Mouse (Mus musculus) C2C12 (cell line): ENCODE results near the gene Faim. TPM values are rescaled to one million over a fixed set of nuclear protein-coding genes. Genes with fewer than 3 reads are reported as not detected.

Source experiments
- H3K27me3 ChIP-seq: one replicate; pipeline ENCODE4 v1.6.1; 2011; ENCODE audit not compliant: control insufficient read depth, insufficient read depth, insufficient read length
- H3K36me3 ChIP-seq: one replicate; pipeline ENCODE4 v1.6.1; 2011; ENCODE audit not compliant: control insufficient read depth, insufficient read depth
- H3K4me3 ChIP-seq: one replicate; pipeline ENCODE4 v1.5.1; 2011; ENCODE audit warnings: mild to moderate bottlenecking, control low read depth; ENCODE audit not compliant: poor library complexity, insufficient read depth, severe bottlenecking
- H3K79me2 ChIP-seq: one replicate; pipeline ENCODE4 v1.6.1; 2011; ENCODE audit not compliant: control insufficient read depth, insufficient read depth
- H3K79me3 ChIP-seq: one replicate; pipeline ENCODE4 v1.6.1; 2011; ENCODE audit warnings: low read depth, control low read depth
- H3ac ChIP-seq: one replicate; pipeline ENCODE3; 2011; ENCODE audit warnings: low read depth; ENCODE audit not compliant: control insufficient read depth, insufficient read length
- CEBPB ChIP-seq: IDR thresholded peaks from one replicate; pipeline ENCODE4 v1.6.1; 2011; ENCODE audit warnings: low read depth, mild to moderate bottlenecking, control low read depth, moderate library complexity
- CTCF ChIP-seq: IDR thresholded peaks from one replicate; pipeline ENCODE4 v1.5.1; 2011; ENCODE audit not compliant: control insufficient read depth, insufficient read depth, insufficient read length
- FOSL1 ChIP-seq: IDR thresholded peaks from one replicate; pipeline ENCODE4 v1.8.0; 2011; ENCODE audit warnings: mild to moderate bottlenecking, low read length; ENCODE audit not compliant: poor library complexity, insufficient read depth, severe bottlenecking
- MAX ChIP-seq: IDR thresholded peaks from one replicate; pipeline ENCODE4 v1.6.1; 2011; ENCODE audit warnings: mild to moderate bottlenecking, control low read depth
- MYOD1 ChIP-seq: IDR thresholded peaks from one replicate; pipeline ENCODE4 v1.6.1; 2011; ENCODE audit warnings: low read depth; ENCODE audit not compliant: control insufficient read depth, insufficient read length
- MYOG ChIP-seq: IDR thresholded peaks from one replicate; pipeline ENCODE4 v1.6.1; 2011; ENCODE audit not compliant: control insufficient read depth, insufficient read length; ENCODE audit errors: extremely low read depth
- USF1 ChIP-seq: IDR thresholded peaks from one replicate; pipeline ENCODE4 v1.6.1; 2011; ENCODE audit warnings: low read depth, mild to moderate bottlenecking, control low read depth, moderate library complexity
- long read RNA-seq, 2 experiments: library from polyadenylated mRNA; unstranded; transcript quantifications; one replicate each; pipeline ENCODE4 v2.0.0; 2019 to 2020
- polyA plus RNA-seq: library from polyadenylated mRNA; unstranded; fragments of >200 nt; fragmentation: generic; extraction: Trizol; gene quantifications from one replicate; pipeline ENCODE4 v1.2.1, GENCODE M21; 2012; ENCODE audit warnings: missing spikeins

The Faim gene
- polyA plus RNA-seq, result 22.1 TPM
- long read RNA-seq, experiment 1, transcript Faim-201 (5 exons, 1,019 nt), result major isoform, 32 of 36 reads
- long read RNA-seq, experiment 1, partial matches to known transcripts, result 0 of 36 reads
- long read RNA-seq, experiment 1, other reads (novel, unspliced or antisense), result 3 of 36 reads
- long read RNA-seq, experiment 2, full-length matches to known transcripts, result 17 of 19 reads
- long read RNA-seq, experiment 2, partial matches to known transcripts, result 1 of 19 reads
- long read RNA-seq, experiment 2, other reads (novel, unspliced or antisense), result 1 of 19 reads

GRCm38 (mm10) chr9:98985800-98986475 lies at the start of gene Faim:
Gene Faim, plus strand, starts transcription at chr9:98986373.
- Histone ChIP-seq H3K36me3 (no peaks in the 10 kb centered on the region), H3ac (peak within 1 kb of the TSS; percentile 89), H3K27me3 (no peaks in the 10 kb centered on the region), H3K79me2 (peaks cover 23% of the 10 kb centered on the region), H3K79me3 (peaks cover 4% of the 10 kb centered on the region), H3K4me3 (peak within 1 kb of the TSS; percentile 57)
- TF ChIP-seq USF1, result no peak
- no peak for TF ChIP-seq FOSL1
- no peak for TF ChIP-seq CTCF
- no peak for TF ChIP-seq MYOG
- no peak for TF ChIP-seq CEBPB
- TF ChIP-seq MYOD1, result no peak
- no peak for TF ChIP-seq MAX

GRCm38 (mm10) chr9:98939290-98939689 lies 46.9 kb upstream of the Faim start:
- no peaks in the 10 kb centered on the region for H3K36me3 ChIP-seq
- H3K27me3 ChIP-seq, result peaks cover 18% of the 10 kb centered on the region
- no peaks in the 10 kb centered on the region for H3K79me3 ChIP-seq
- H3ac ChIP-seq, result no peak overlapping the region
- TF ChIP-seq CEBPB, result no peak
- no peak for TF ChIP-seq MYOD1
- H3K79me2 ChIP-seq, result no peaks in the 10 kb centered on the region
- no peak overlapping the region for H3K4me3 ChIP-seq

- Histone ChIP-seq H3K27me3 (peaks cover 71% of the 10 kb centered on the region), H3ac (no peak overlapping the region), H3K4me3 (no peak overlapping the region), H3K36me3 (no peaks in the 10 kb centered on the region), H3K79me2 (no peaks in the 10 kb centered on the region), H3K79me3 (no peaks in the 10 kb centered on the region)
- TF ChIP-seq MAX (no peak), MYOD1 (no peak), CTCF (no peak), CEBPB (no peak)
Observed at GRCm38 (mm10) chr9:98952171-98953050, 33.8 kb upstream of the Faim start.

GRCm38 (mm10) chr9:98953291-98953690 lies 32.9 kb upstream of the Faim start:
- Histone ChIP-seq H3K36me3 (no peaks in the 10 kb centered on the region), H3K4me3 (no peak overlapping the region), H3ac (no peak overlapping the region), H3K27me3 (peaks cover 76% of the 10 kb centered on the region), H3K79me2 (no peaks in the 10 kb centered on the region), H3K79me3 (no peaks in the 10 kb centered on the region)
- TF ChIP-seq CTCF (no peak), MAX (no peak), FOSL1 (no peak), CEBPB (no peak), USF1 (no peak), MYOD1 (no peak), MYOG (no peak)

- no peaks in the 10 kb centered on the region for H3K79me2 ChIP-seq
- no peaks in the 10 kb centered on the region for H3K36me3 ChIP-seq
- H3K27me3 ChIP-seq, result peaks cover 81% of the 10 kb centered on the region
- TF ChIP-seq CTCF (no peak), MYOG (no peak), USF1 (no peak), MYOD1 (no peak), CEBPB (no peak), MAX (no peak)
- H3ac ChIP-seq, result no peak overlapping the region
- no peak overlapping the region for H3K4me3 ChIP-seq
- no peaks in the 10 kb centered on the region for H3K79me3 ChIP-seq
Observed at GRCm38 (mm10) chr9:98953830-98954229, 32.3 kb upstream of the Faim start.
